Mouse (Mus musculus) heart, embryonic 11.5 days (tissue): ENCODE results near the gene Naaladl1. TPM values are rescaled to one million over a fixed set of nuclear protein-coding genes. Genes with fewer than 3 reads are reported as not detected.
"Not testable (repeated sequence)": the region's sequence is repeated elsewhere in the genome, so short reads cannot be mapped to it uniquely, and the experiment has no call there.

Experiments
- ATAC-seq: fragments of 200-750 bp; cut with Nextera tagmentation; replicated peaks from 2 replicates; pipeline ENCODE4 v1.8.0; 2017; ENCODE audit warnings: moderate library complexity; ENCODE audit not compliant: insufficient number of reproducible peaks, low FRiP score, low TSS enrichment
- H3K27ac ChIP-seq: fragments of 300-500 bp; sonication (generic); 2 replicates; pipeline ENCODE4 v1.5.1; 2014; ENCODE audit warnings: mild to moderate bottlenecking, low read depth, low read length
- H3K27me3 ChIP-seq: fragments of 300-500 bp; sonication (generic); 2 replicates; pipeline ENCODE4 v1.6.1; 2014; ENCODE audit warnings: mild to moderate bottlenecking, low read length, mixed read lengths; ENCODE audit not compliant: control insufficient read depth, insufficient read depth
- H3K36me3 ChIP-seq: fragments of 300-500 bp; sonication (generic); 2 replicates; pipeline ENCODE4 v1.6.1; 2014; ENCODE audit warnings: mild to moderate bottlenecking, low read length, moderate library complexity, mixed read lengths; ENCODE audit not compliant: control insufficient read depth, insufficient read depth
- H3K4me1 ChIP-seq: fragments of 300-500 bp; sonication (generic); 2 replicates; pipeline ENCODE4 v1.6.1; 2014; ENCODE audit warnings: low read length; ENCODE audit not compliant: control insufficient read depth, insufficient read depth
- H3K4me2 ChIP-seq: fragments of 300-500 bp; sonication (generic); 2 replicates; pipeline ENCODE4 v1.6.1; 2014; ENCODE audit warnings: mild to moderate bottlenecking, moderate library complexity
- H3K4me3 ChIP-seq: fragments of 300-500 bp; sonication (generic); 2 replicates; pipeline ENCODE4 v1.5.1; 2014; ENCODE audit warnings: low read depth, low read length
- H3K9ac ChIP-seq: fragments of 300-500 bp; sonication (generic); 2 replicates; pipeline ENCODE4 v1.6.1; 2014; ENCODE audit warnings: mild to moderate bottlenecking, low read depth, low read length, moderate library complexity
- H3K9me3 ChIP-seq: fragments of 300-500 bp; sonication (generic); replicated peaks from 2 replicates; pipeline ENCODE4 v1.6.1; 2016; ENCODE audit warnings: low read length; ENCODE audit not compliant: control insufficient read depth
- WGBS: fragments of 180-500 bp; shearing (Covaris S2); extraction: QIAGEN DNeasy Blood & Tissue Kit; methylation state at CpG from one replicate; pipeline ENCODE4 v1.1.7; 2014; ENCODE audit not compliant: insufficient replicate concordance; 5-methylcytosine and 5-hydroxymethylcytosine counted together
- polyA plus RNA-seq: library from polyadenylated mRNA; unstranded; fragments of >200 nt; fragmentation: Nextera tagmentation; extraction: Ambion mirVana; gene quantifications from 2 replicates; pipeline ENCODE4 v1.2.1, GENCODE M21; 2014

The Naaladl1 gene
- polyA plus RNA-seq, 1 experiment from 2014 or later = 0.40 TPM

DNA sequence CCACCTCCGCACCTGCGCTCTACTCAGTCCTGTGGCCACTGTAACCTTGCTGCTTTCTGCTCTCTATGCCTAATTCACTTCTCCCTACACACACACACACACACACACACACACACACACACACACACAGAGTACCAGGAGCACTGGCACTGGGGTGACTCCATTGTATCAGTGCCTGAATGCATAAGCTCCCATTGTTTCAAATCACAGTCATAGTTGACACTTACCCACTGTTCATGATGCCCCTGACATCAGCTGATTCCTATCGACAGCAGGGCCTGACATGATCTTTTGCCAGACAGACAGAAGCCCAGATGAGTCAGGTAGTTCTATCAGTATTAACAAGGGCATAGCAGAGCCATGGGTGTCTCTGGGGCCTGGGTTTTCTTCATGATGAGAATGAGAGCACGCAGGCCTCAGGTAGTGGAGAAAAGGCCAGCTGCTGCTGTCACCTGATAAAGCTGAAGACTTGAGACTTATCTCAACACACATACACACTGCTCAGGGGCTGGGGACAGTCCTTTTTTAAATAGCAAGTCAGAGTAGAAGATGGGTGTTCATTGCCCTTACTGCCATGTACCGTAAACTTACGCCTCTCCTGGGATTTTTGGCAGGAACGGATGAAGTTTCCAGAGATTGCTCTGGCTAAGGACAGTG, 26.7 kb downstream of the Naaladl1 start:
- peak; percentile 29; the same call in 1 of the 2 replicates for ATAC-seq
- 81% methylated on average over 7 of the region's 7 CpGs for WGBS
- peak overlapping the region; percentile 70 for H3K27ac ChIP-seq
- H3K4me2 ChIP-seq = peak overlapping the region; percentile 37
- H3K4me1 ChIP-seq = no peaks in the 10 kb centered on the region
- no peaks in the 10 kb centered on the region for H3K9me3 ChIP-seq
- H3K9ac ChIP-seq = 0 out of 2 replicates have a peak overlapping the region, but pooled peaks have one; percentile 16
- peaks cover 2% of the 10 kb centered on the region for H3K36me3 ChIP-seq
- H3K4me3 ChIP-seq = no peak overlapping the region
- no peaks in the 10 kb centered on the region for H3K27me3 ChIP-seq

DNA sequence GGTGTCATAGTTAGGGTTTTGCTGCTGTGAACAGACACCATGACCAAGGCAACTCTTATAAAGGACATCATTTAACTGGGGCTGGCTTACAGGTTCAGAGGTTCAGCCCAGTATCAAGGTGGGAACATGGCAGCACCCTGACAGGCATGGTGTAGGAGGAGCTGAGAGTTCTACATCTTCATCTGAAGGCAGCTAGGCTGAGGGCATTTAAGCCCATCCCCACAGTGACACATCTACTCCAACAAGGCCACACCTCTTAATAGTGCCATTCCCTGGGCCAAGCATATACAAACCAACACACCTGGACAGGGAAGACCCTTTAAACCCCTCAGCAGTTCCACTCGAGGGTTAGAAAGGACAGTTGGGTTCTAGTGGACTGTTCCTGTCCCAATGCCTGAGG, 27.6 kb downstream of the Naaladl1 start:
- not testable (repeated sequence) for H3K4me1 ChIP-seq

DNA sequence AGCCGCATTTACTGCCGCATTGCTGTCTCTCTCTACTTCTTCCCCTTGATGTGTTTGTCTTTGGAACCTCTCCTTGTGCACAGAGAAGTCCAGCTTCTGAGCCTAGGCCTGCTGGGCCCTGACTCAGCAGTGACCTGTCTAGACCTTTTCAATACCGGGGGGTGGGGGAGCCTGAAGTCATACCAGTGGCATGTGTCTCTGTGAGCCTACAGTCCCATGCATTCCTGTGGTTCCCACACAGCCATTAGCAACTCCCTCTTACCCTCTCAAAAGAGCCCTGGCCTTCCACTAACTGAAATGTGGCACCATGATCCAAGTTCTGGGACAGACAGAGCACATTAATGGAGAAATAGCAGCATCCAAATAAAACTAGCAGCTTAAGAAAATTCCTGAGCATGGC, 30.8 kb downstream of the Naaladl1 start:
- no peaks in the 10 kb centered on the region for H3K27me3 ChIP-seq
- no peak for ATAC-seq
- H3K36me3 ChIP-seq = peaks cover 2% of the 10 kb centered on the region
- H3K9me3 ChIP-seq = no peaks in the 10 kb centered on the region
- H3K4me2 ChIP-seq = no peak overlapping the region
- no peaks in the 10 kb centered on the region for H3K4me1 ChIP-seq
- no peak overlapping the region for H3K27ac ChIP-seq
- no peak overlapping the region; the same call in 1 of the 2 replicates for H3K9ac ChIP-seq
- H3K4me3 ChIP-seq = no peak overlapping the region
- WGBS = 87% methylated on average over 3 of the region's 3 CpGs

More for the DNA sequence above, 27.6 kb downstream of the Naaladl1 start:
- not testable (repeated sequence) for H3K9me3 ChIP-seq, H3K36me3 ChIP-seq, ATAC-seq, H3K4me3 ChIP-seq, H3K27me3 ChIP-seq, H3K9ac ChIP-seq
- Histone ChIP-seq H3K27ac (peak overlapping the region; percentile 70; the same call in 1 of the 2 replicates), H3K4me2 (peak overlapping the region; percentile 37)
- WGBS = 36% methylated on average over 1 of the region's 1 CpGs

DNA sequence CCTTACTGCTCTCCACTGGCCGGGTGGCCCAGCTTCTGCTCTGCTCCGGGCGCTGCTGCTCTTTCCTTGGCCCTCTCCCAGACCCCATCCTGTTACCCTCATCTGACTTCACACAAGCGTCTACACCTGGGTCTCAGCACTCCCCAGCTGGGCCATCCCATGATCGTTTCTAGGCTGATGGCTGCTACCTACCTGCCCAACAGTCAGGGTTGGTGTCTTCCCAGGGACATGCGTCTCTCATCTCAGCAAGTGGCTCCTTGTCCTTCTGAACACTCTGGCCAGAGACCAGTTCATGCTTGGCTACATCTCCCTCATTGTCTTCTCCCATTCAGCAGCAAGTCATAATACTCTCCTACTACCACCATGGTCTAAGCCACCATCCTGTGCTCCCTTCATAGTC, 34.1 kb downstream of the Naaladl1 start:
- Histone ChIP-seq H3K27me3 (no peaks in the 10 kb centered on the region), H3K4me3 (peak overlapping the region; percentile 68; the same call in 1 of the 2 replicates), H3K36me3 (peaks cover 2% of the 10 kb centered on the region), H3K4me2 (peak overlapping the region; percentile 78), H3K27ac (no peak overlapping the region), H3K4me1 (no peaks in the 10 kb centered on the region), H3K9ac (peak overlapping the region; percentile 83; the same call in 1 of the 2 replicates), H3K9me3 (no peaks in the 10 kb centered on the region)
- ATAC-seq = no peak
- WGBS = 91% methylated on average over 6 of the region's 6 CpGs

DNA sequence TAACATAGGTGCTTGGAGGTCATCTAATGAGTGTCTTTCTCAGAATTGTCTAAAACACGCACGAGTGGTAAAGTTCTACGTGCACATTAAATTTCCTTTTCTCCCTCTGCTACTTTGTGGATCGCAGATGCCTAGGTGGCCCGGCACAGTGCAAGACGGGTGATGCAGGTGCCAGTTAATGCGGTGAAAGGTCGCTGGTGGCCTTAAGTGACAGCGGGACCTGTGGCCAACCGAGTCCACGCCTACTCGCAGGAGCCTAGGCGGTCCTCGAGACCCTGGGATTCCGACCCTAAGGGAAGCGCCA, 34.7 kb downstream of the Naaladl1 start:
- 6% methylated on average over 16 of the region's 16 CpGs for WGBS
- Histone ChIP-seq H3K4me2 (peak overlapping the region; percentile 78), H3K4me1 (no peaks in the 10 kb centered on the region), H3K9me3 (no peaks in the 10 kb centered on the region), H3K36me3 (peaks cover 2% of the 10 kb centered on the region), H3K27me3 (no peaks in the 10 kb centered on the region), H3K4me3 (peak overlapping the region; percentile 68), H3K27ac (peak overlapping the region; percentile 96), H3K9ac (peak overlapping the region; percentile 83)
- ATAC-seq = no peak; the same call in 1 of the 2 replicates

DNA sequence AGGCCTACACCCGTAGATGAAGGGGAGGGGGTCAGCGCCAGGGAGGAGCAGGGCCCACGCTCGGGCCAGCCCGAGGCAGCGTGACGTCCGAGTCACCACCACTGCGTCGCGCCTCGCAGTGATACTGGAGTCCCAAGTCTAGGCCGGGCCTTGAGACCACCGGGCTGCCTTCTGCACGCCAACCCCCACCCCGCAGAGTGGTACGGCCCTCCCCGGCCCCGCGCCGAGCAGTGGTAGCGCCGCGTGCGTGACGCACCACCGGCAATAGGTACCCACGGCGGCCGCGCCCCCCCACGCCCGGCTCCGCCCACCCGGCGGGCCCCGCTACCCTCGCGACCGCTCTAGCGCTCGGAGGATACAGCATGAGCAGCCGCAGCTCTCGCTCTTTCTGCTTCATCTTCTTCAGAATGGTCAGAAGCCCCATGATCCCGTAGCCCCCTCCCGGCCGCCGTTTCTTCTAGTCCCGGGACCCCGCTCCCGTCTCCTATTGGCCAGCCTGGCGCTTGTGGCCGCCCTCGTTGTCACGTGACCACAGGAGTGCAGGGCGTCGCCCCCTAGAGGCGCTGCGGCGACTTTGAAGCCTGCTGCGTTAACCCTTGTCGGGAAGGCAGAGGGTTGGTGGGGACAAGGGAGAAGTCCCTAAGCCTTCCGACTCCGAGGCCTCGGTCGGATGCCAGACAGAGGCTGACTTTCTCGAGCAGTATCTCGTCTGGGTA, 35.3 kb downstream of the Naaladl1 start, which contains the start of gene Batf2:
Gene Batf2 (plus strand): TSS at position 306 of the 716 bp plus-strand sequence.
- ATAC-seq = peak; percentile 89
- no peaks in the 10 kb centered on the region for H3K9me3 ChIP-seq
- H3K4me2 ChIP-seq = peak within 1 kb of the TSS; percentile 78
- peak within 1 kb of the TSS; percentile 83 for H3K9ac ChIP-seq
- WGBS = under 1% methylated on average over 67 of the region's 68 CpGs
- peak within 1 kb of the TSS; percentile 96 for H3K27ac ChIP-seq
- no peaks in the 10 kb centered on the region for H3K27me3 ChIP-seq
- no peaks in the 10 kb centered on the region for H3K4me1 ChIP-seq
- H3K36me3 ChIP-seq = peaks cover under 1% of the 10 kb centered on the region; the same call in 1 of the 2 replicates
- H3K4me3 ChIP-seq = peak within 1 kb of the TSS; percentile 68

DNA sequence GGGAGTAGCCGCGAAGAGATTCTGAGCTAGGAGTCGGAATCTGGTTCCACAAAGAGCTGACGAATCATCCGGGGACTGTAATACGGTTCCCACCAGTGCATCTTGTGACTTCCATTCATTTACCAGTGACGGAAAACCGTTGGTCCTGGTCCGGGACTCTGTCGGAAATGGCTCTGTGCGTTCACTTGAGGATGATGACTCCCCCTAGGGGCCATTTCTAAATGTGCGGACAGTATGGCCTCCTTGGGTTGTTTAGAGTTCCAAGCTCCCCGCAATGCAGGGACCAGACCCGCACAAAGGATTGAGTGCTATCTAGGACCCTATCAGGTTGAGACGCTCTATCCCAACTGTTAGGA, 35.8 kb downstream of the Naaladl1 start, which contains the start of gene Arl2:
Gene Arl2 (minus strand): TSS at position 155 of the 356 bp plus-strand sequence.
- Histone ChIP-seq H3K4me3 (peak within 1 kb of the TSS; percentile 68), H3K9ac (peak within 1 kb of the TSS; percentile 83), H3K9me3 (no peaks in the 10 kb centered on the region), H3K27ac (peak within 1 kb of the TSS; percentile 96), H3K4me2 (peak within 1 kb of the TSS; percentile 78), H3K4me1 (no peaks in the 10 kb centered on the region), H3K27me3 (no peaks in the 10 kb centered on the region), H3K36me3 (no peaks in the 10 kb centered on the region; the same call in 1 of the 2 replicates)
- under 1% methylated on average over 15 of the region's 15 CpGs for WGBS
- ATAC-seq = peak; percentile 68

DNA sequence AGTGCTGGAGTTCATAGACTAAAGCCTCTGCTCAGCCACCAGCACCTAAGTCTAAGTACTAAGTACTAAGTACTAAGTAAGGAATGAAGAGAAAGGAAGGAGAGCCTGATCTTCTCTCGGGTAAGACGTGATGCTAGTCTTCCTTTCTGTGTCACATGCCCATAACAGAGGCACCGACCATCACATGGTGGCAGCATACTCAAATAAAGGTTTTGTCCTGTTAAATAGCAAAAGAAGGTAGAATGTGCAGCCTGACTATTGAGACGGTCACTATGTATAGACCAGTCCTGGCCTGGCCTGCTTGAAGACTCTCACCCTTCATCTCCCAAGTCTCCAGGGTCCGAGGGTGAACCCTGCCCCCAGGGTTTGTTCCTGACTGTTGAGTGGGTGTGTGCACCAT, 39.3 kb downstream of the Naaladl1 start:
- no peak for ATAC-seq
- Histone ChIP-seq H3K4me1 (no peaks in the 10 kb centered on the region), H3K27me3 (no peaks in the 10 kb centered on the region), H3K27ac (no peak overlapping the region), H3K4me3 (no peak overlapping the region), H3K9me3 (no peaks in the 10 kb centered on the region), H3K36me3 (no peaks in the 10 kb centered on the region), H3K4me2 (no peak overlapping the region), H3K9ac (no peak overlapping the region)
- WGBS = 78% methylated on average over 5 of the region's 5 CpGs
